Mouse (Mus musculus) kidney, embryonic 15.5 days (tissue): ENCODE measurements around the gene Gm11757. TPM values are rescaled to one million over a fixed set of nuclear protein-coding genes. Genes with fewer than 3 reads are reported as not detected.
"Not testable (repeated sequence)": the region's sequence is repeated elsewhere in the genome, so short reads cannot be mapped to it uniquely, and the experiment has no call there.

Source experiments
- ATAC-seq: fragments of 200-750 bp; cut with Nextera tagmentation; replicated peaks from 2 replicates; pipeline ENCODE4 v1.8.0; 2017; ENCODE audit warnings: moderate TSS enrichment; ENCODE audit not compliant: low FRiP score
- H3K27ac ChIP-seq: fragments of 300-500 bp; sonication (generic); 2 replicates; pipeline ENCODE4 v1.5.1; 2015; ENCODE audit warnings: mild to moderate bottlenecking, inconsistent platforms
- H3K27me3 ChIP-seq: fragments of 300-500 bp; sonication (generic); 2 replicates; pipeline ENCODE4 v1.6.1; 2015; ENCODE audit warnings: inconsistent platforms
- H3K36me3 ChIP-seq: fragments of 300-500 bp; sonication (generic); 2 replicates; pipeline ENCODE4 v1.6.1; 2015; ENCODE audit warnings: inconsistent platforms
- H3K4me1 ChIP-seq: fragments of 300-500 bp; sonication (generic); 2 replicates; pipeline ENCODE4 v1.6.1; 2015; ENCODE audit warnings: inconsistent platforms
- H3K4me2 ChIP-seq: fragments of 300-500 bp; sonication (generic); 2 replicates; pipeline ENCODE4 v1.6.1; 2015; ENCODE audit warnings: moderate library complexity, mild to moderate bottlenecking, inconsistent platforms
- H3K4me3 ChIP-seq: fragments of 300-500 bp; sonication (generic); replicated peaks from 2 replicates; pipeline ENCODE4 v1.5.1; 2015; ENCODE audit warnings: mild to moderate bottlenecking, inconsistent platforms
- H3K9ac ChIP-seq: fragments of 300-500 bp; sonication (generic); 2 replicates; pipeline ENCODE4 v1.6.1; 2015; ENCODE audit warnings: mild to moderate bottlenecking, inconsistent platforms
- H3K9me3 ChIP-seq: fragments of 300-500 bp; sonication (generic); replicated peaks from 2 replicates; pipeline ENCODE4 v1.6.1; 2016; ENCODE audit warnings: inconsistent platforms
- WGBS: fragments of 180-500 bp; shearing (Covaris S2); methylation state at CpG from one replicate; pipeline ENCODE4 v1.1.7; 2015; ENCODE audit warnings: mixed read lengths; 5-methylcytosine and 5-hydroxymethylcytosine counted together
- polyA plus RNA-seq: library from polyadenylated mRNA; unstranded; fragments of >200 nt; fragmentation: Nextera tagmentation; extraction: Ambion mirVana; gene quantifications from 2 replicates; pipeline ENCODE4 v1.2.1, GENCODE M21; 2015

Gene Gm11757
- not detected in 2 replicates for polyA plus RNA-seq

- no CpG with 5 or more reads among the region's 4 CpGs for whole genome bisulfite sequencing
- ATAC-seq, H3K36me3 ChIP-seq, H3K4me1 ChIP-seq, H3K9ac ChIP-seq, H3K9me3 ChIP-seq, H3K27ac ChIP-seq, H3K27me3 ChIP-seq, H3K4me2 ChIP-seq, H3K4me3 ChIP-seq: not testable (repeated sequence)
These were observed at the start of gene Gm11757 for GRCm38 (mm10) chr4:73891012-73891411. TSS of gene Gm11757 (minus strand) at chr4:73891112.

DNA sequence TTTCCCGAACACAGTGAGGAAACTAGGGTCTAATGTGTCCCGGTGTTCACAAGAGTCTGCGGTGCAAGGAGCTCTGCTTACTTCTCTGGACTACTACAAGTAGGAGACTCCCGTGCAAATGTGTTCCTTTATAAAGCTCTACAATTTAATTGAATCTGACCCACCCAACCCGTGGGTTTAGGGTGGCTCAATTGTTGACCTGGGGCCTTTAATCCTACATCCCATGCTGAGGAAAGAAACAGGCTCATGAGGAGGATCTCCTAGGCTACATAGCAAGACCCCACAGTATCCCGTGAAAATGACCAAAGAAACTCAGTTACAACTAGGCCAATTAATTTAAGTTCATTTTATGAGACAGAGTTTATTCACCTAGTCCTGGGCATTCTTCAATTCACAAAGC is 29.7 kb upstream of the Gm11757 start, which contains the start of gene Gm11756:
Gene Gm11756, minus strand, starts transcription at position 101 of the 400 bp plus-strand sequence.
- not testable (repeated sequence) for H3K27ac ChIP-seq, H3K4me2 ChIP-seq, H3K9ac ChIP-seq, H3K4me1 ChIP-seq, H3K27me3 ChIP-seq, H3K9me3 ChIP-seq, H3K36me3 ChIP-seq, H3K4me3 ChIP-seq, ATAC-seq
- WGBS = 87% methylated on average over 6 of the region's 6 CpGs

DNA sequence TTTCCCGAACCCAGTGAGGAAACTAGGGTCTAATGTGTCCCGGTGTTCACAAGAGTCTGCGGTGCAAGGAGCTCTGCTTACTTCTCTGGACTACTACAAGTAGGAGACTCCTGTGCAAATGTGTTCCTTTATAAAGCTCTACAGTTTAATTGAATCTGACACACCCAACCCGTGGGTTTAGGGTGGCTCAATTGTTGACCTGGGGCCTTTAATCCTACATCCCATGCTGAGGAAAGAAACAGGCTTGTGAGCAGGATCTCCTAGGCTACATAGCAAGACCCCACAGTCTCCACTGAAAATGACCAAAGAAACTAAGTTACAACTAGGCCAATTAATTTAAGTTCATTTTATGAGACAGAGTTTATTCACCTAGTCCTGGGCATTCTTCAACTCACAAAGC is 14.9 kb upstream of the Gm11757 start, which contains the start of gene Gm13871:
Gene Gm13871, minus strand, starts transcription at position 101 of the 400 bp plus-strand sequence.
- H3K27me3 ChIP-seq, H3K36me3 ChIP-seq, H3K4me1 ChIP-seq, H3K9ac ChIP-seq, H3K9me3 ChIP-seq, H3K4me2 ChIP-seq, H3K4me3 ChIP-seq, ATAC-seq, H3K27ac ChIP-seq: not testable (repeated sequence)
- no CpG with 5 or more reads among the region's 4 CpGs for WGBS

- H3K36me3 ChIP-seq, H3K4me1 ChIP-seq, H3K27ac ChIP-seq, H3K27me3 ChIP-seq, H3K4me2 ChIP-seq, H3K9ac ChIP-seq, ATAC-seq, H3K4me3 ChIP-seq, H3K9me3 ChIP-seq: not testable (repeated sequence)
- WGBS = no CpG with 5 or more reads among the region's 4 CpGs
These were observed 14.7 kb downstream of the Gm11757 start, which contains the start of gene Gm11758 for GRCm38 (mm10) chr4:73876166-73876565. TSS of gene Gm11758 (minus strand) at chr4:73876266.

Other genes starting within 250 kb of the Gm11757 start
- gene Gm11239, start 222.8 kb downstream of the Gm11757 start, polyA plus RNA-seq = not detected in 2 replicates
- not detected in 2 replicates for gene Gm428, start 207.6 kb downstream of the Gm11757 start, polyA plus RNA-seq
- 6.6 and 7.5 TPM in 2 replicates for gene Rasef, start 100.1 kb downstream of the Gm11757 start, polyA plus RNA-seq
- gene Gm11758, start 14.8 kb downstream of the Gm11757 start, polyA plus RNA-seq = not detected in 2 replicates
- not detected in 2 replicates for gene Gm13871, start 14.8 kb upstream of the Gm11757 start, polyA plus RNA-seq
- not detected in 2 replicates for gene Gm11756, start 29.6 kb upstream of the Gm11757 start, polyA plus RNA-seq
- gene 2310002L09Rik, start 59.7 kb upstream of the Gm11757 start, polyA plus RNA-seq = 0.40 and 1.7 TPM in 2 replicates
- 1.4 and 1.6 TPM in 2 replicates for gene Frmd3, start 122.3 kb upstream of the Gm11757 start, polyA plus RNA-seq